In the genomic region with DNA sequence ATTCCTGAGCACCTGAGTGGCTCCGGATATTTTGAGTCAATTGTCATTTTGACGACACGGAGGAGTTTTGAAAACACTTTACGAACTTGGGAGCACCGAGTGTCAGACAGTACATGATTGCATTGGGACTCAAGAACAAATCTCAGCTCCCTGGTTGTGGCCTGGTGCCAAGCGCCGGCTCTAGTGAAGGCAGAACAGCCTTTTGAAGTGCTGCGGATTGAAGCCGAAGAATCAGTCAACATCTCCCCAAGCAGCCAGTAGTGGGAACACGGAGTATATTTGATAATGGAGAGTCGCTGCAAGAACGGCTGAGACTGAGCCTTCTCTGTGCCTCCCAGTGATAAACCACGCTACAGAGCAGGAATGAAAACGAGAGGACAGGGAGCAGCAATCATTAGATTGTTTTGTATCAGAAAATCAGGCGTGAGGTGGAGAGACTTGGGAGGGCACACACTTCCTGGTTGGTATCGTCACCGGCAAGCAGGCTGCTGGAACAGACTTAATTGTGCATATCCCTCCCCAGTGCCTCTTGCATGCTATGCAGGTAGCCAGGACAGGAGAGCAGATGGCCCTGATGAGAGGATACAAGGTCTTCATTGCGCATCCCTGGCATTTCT, we compare ENCODE assay signal across 10 mouse cellular contexts.
DNase-seq lines count a peak whose midpoint lies in the region; ATAC-seq lines count a peak whose summit lies in the region.
"Had no signal": no experiment of that assay in that cellular context is flagged by ENCODE, and none has a peak within 500 bp of the region (broad histone marks: within the 10 kb centered on the region; RNA-seq: fewer than 3 reads in every experiment).

No protein-coding gene starts in this region.

- peak overlapping the region; percentile 62 for H3K4me2 ChIP-seq in heart, embryonic 13.5 days
- H3K4me2 ChIP-seq: limb, embryonic 15.5 days had no signal

- no peak for DNase-seq in heart, adult 8-10 months (ENCODE audit: low spot score)
- peak; percentile 44 for DNase-seq in right cerebral cortex, postnatal 4 days
- no peak for DNase-seq in right cerebral cortex, postnatal 36 days (ENCODE audit: low spot score in 2 of 2)
- DNase-seq in lung, adult 18-20 months: peak; percentile 39 to 64
- peak; percentile 36 for DNase-seq in testis, postnatal 14 days (ENCODE audit: low spot score)
- no peak for DNase-seq in gastrocnemius, postnatal 10 days

- no peaks in the 10 kb centered on the region for H3K36me3 ChIP-seq in heart, embryonic 13.5 days
- H3K36me3 ChIP-seq: limb, embryonic 15.5 days had no signal

- H3K4me1 ChIP-seq in heart, embryonic 13.5 days: peaks cover 9% of the 10 kb centered on the region; the same call in 1 of the 2 replicates
- H3K4me1 ChIP-seq: limb, embryonic 15.5 days had no signal

- H3K9ac ChIP-seq in heart, embryonic 13.5 days: no peak overlapping the region
- H3K9ac ChIP-seq: limb, embryonic 15.5 days had no signal

- H3K27me3 ChIP-seq in heart, embryonic 13.5 days (replicated peaks): no peaks in the 10 kb centered on the region
- H3K27me3 ChIP-seq: limb, embryonic 15.5 days had no signal

- 43% methylated on average over 18 of the region's 18 CpGs for WGBS in heart, embryonic 13.5 days

- H3K9me3 ChIP-seq in heart, embryonic 13.5 days: no peaks in the 10 kb centered on the region
- H3K9me3 ChIP-seq: limb, embryonic 15.5 days had no signal

- no peak overlapping the region for H3K27ac ChIP-seq in heart, embryonic 13.5 days (replicated peaks)
- H3K27ac ChIP-seq: limb, embryonic 15.5 days had no signal

- ATAC-seq in heart, embryonic 13.5 days (ENCODE audit: extremely low read depth, insufficient number of reproducible peaks, low FRiP score, low TSS enrichment): no peak
- ATAC-seq in megakaryocyte progenitor cell, adult 5-6 weeks (replicated peaks; ENCODE audit: poor library complexity): no peak

- H3K4me3 ChIP-seq in heart, embryonic 13.5 days: peak overlapping the region; percentile 24
- H3K4me3 ChIP-seq: erythroblast, embryonic 14.5 days; limb, embryonic 15.5 days had no signal

Comparison
In these comparisons a context has a peak if more than half of its experiments do, and no peak if none do; other contexts are left out.
1. DNase-seq: peak in right cerebral cortex, postnatal 4 days (single experiment), lung, adult 18-20 months (2 of 2) and testis, postnatal 14 days (single experiment); none in heart, adult 8-10 months (single experiment), right cerebral cortex, postnatal 36 days (0 of 2) and gastrocnemius, postnatal 10 days (single experiment).